Mouse (Mus musculus): ENCODE results near the gene Kif3c. TPM values are rescaled to one million over a fixed set of nuclear protein-coding genes. Genes with fewer than 3 reads are reported as not detected.

Kif3c gene
- polyA plus RNA-seq, 1 experiment, result 3.0 TPM

GRCm38 (mm10) chr12:3441361-3441760 is 76.4 kb downstream of the Kif3c start:
- Histone ChIP-seq H3K27ac (ENCODE audit: control insufficient read depth, insufficient read depth, low read depth, low read length, poor library complexity) (no peak overlapping the region), H3K4me1 (ENCODE audit: control insufficient read depth, insufficient read depth, low read length) (no peaks in the 10 kb centered on the region; the same call in 1 of the 2 replicates), H3K4me3 (replicated peaks; ENCODE audit: control insufficient read depth, low read depth, low read length) (no peak overlapping the region)
- 12% methylated on average over 5 of the region's 5 CpGs for WGBS
- TF ChIP-seq POLR2A (IDR thresholded peaks at IDR 0.05; ENCODE audit: borderline replicate concordance, control insufficient read depth, low read depth, low read length), result no peak

- Histone ChIP-seq H3K4me3 (replicated peaks; ENCODE audit: control insufficient read depth, low read depth, low read length) (no peak overlapping the region), H3K4me1 (ENCODE audit: control insufficient read depth, insufficient read depth, low read length) (no peaks in the 10 kb centered on the region; the same call in 1 of the 2 replicates), H3K27ac (ENCODE audit: control insufficient read depth, insufficient read depth, low read depth, low read length, poor library complexity) (no peak overlapping the region)
- WGBS, result 49% methylated on average over 3 of the region's 3 CpGs
- TF ChIP-seq CTCF (IDR thresholded peaks at IDR 0.05; ENCODE audit: control insufficient read depth, insufficient read depth, low read length), result no peak
- TF ChIP-seq POLR2A (IDR thresholded peaks at IDR 0.05; ENCODE audit: borderline replicate concordance, control insufficient read depth, low read depth, low read length), result no peak
Measured at GRCm38 (mm10) chr12:3453554-3453953, 88.6 kb downstream of the Kif3c start.

Other genes with a start within 250 kb of the Kif3c start
- gene Rab10, start 55.2 kb upstream of the Kif3c start, polyA plus RNA-seq (2011; ENCODE audit: insufficient read depth, insufficient read length, low replicate concordance, missing spikeins), result 23.6 and 24.0 TPM in 2 replicates
- gene Asxl2, start 61.7 kb downstream of the Kif3c start, polyA plus RNA-seq (2011; ENCODE audit: insufficient read depth, insufficient read length, low replicate concordance, missing spikeins), result 11.8 and 19.3 TPM in 2 replicates
- gene Dtnb, start 207.2 kb downstream of the Kif3c start, polyA plus RNA-seq (2011; ENCODE audit: insufficient read depth, insufficient read length, low replicate concordance, missing spikeins), result 22.5 and 34.6 TPM in 2 replicates